Mouse (Mus musculus): ENCODE data around the gene Nfix. TPM values are rescaled to one million over a fixed set of nuclear protein-coding genes. Genes with fewer than 3 reads are reported as not detected.

The Nfix gene
- polyA plus RNA-seq, 1 experiment = 18.2 TPM

DNA sequence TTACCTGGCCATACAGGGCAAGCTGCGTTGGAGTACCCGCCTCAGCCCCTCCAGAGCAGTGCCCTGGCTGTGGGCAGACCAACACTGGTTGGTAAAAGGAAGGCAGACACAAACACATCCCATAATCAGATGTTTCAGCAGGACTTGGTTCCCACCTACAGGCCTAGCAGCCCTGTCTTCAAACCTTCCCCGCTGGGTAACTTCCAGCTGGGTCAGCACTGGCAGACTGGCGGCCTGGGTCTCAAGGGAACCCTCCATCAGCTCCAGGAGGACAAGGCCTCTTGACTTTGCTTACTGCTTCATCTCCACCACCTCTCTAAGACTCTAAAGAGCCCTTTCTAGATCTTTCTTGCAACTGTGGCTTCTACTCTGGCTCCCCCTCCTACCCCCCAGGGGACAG, 63.6 kb downstream of the Nfix start:
- no peak for DNase-seq
- H3K4me1 ChIP-seq (replicated peaks; ENCODE audit: control insufficient read depth, insufficient read depth, low read length) = peaks cover 4% of the 10 kb centered on the region
- H3K4me3 ChIP-seq (ENCODE audit: control insufficient read depth, insufficient read depth, low read length) = no peak overlapping the region
- no peak overlapping the region for H3K27ac ChIP-seq (ENCODE audit: control insufficient read depth, insufficient read depth, low read length)
- TF ChIP-seq CTCF (IDR thresholded peaks at IDR 0.05; ENCODE audit: borderline replicate concordance, control insufficient read depth, extremely low read depth, insufficient read depth, low read length, poor library complexity) (no peak), POLR2A (IDR thresholded peaks at IDR 0.05; ENCODE audit: control insufficient read depth, extremely low read depth, insufficient read depth, low read length, poor library complexity) (no peak)
- no peaks in the 10 kb centered on the region for H3K27me3 ChIP-seq (ENCODE audit: control insufficient read depth, insufficient read depth, low read length)
- 97% methylated on average over 4 of the region's 4 CpGs for WGBS
- no peaks in the 10 kb centered on the region for H3K36me3 ChIP-seq (ENCODE audit: control insufficient read depth, insufficient read depth, low read length)

DNA sequence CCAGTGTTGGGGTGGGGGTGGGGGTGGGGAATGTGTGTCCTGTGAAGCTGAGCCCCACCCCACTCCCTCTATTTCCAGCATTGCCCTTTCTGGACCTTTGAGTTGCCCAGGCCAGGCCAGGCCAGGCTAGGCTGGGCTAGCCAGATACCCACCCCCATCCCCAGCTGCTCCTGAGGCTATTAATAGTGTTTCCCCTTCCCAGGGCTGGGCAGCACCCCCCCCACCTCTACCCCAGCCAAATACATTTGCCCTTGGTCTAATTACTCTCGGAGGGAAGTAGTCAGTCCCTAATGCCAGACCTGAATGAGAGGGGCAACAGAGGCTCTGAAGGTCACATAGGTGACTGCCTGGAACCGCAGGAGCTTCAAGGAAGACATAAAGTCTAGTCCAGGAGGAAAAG, 64.5 kb downstream of the Nfix start:
- H3K4me1 ChIP-seq (replicated peaks; ENCODE audit: control insufficient read depth, insufficient read depth, low read length) = peaks cover 4% of the 10 kb centered on the region
- H3K4me3 ChIP-seq (ENCODE audit: control insufficient read depth, insufficient read depth, low read length) = no peak overlapping the region
- no peak for DNase-seq
- H3K27ac ChIP-seq (ENCODE audit: control insufficient read depth, insufficient read depth, low read length) = no peak overlapping the region
- TF ChIP-seq POLR2A (IDR thresholded peaks at IDR 0.05; ENCODE audit: control insufficient read depth, extremely low read depth, insufficient read depth, low read length, poor library complexity) (no peak), CTCF (IDR thresholded peaks at IDR 0.05; ENCODE audit: borderline replicate concordance, control insufficient read depth, extremely low read depth, insufficient read depth, low read length, poor library complexity) (no peak)
- H3K27me3 ChIP-seq (ENCODE audit: control insufficient read depth, insufficient read depth, low read length) = no peaks in the 10 kb centered on the region
- 87% methylated on average over 2 of the region's 2 CpGs for WGBS
- no peaks in the 10 kb centered on the region for H3K36me3 ChIP-seq (ENCODE audit: control insufficient read depth, insufficient read depth, low read length)

- Histone ChIP-seq H3K27ac (ENCODE audit: control insufficient read depth, insufficient read depth, low read length) (no peak overlapping the region), H3K4me1 (replicated peaks; ENCODE audit: control insufficient read depth, insufficient read depth, low read length) (peaks cover 4% of the 10 kb centered on the region)
- TF ChIP-seq CTCF (IDR thresholded peaks at IDR 0.05; ENCODE audit: borderline replicate concordance, control insufficient read depth, extremely low read depth, insufficient read depth, low read length, poor library complexity) = no peak
- TF ChIP-seq POLR2A (IDR thresholded peaks at IDR 0.05; ENCODE audit: control insufficient read depth, extremely low read depth, insufficient read depth, low read length, poor library complexity) = no peak
Observed at GRCm38 (mm10) chr8:84734680-84735079, 65.5 kb downstream of the Nfix start.

GRCm38 (mm10) chr8:84733959-84734358, 66.2 kb downstream of the Nfix start:
- no peak overlapping the region for H3K4me3 ChIP-seq (ENCODE audit: control insufficient read depth, insufficient read depth, low read length)
- H3K4me1 ChIP-seq (replicated peaks; ENCODE audit: control insufficient read depth, insufficient read depth, low read length) = peaks cover 4% of the 10 kb centered on the region
- H3K27me3 ChIP-seq (ENCODE audit: control insufficient read depth, insufficient read depth, low read length) = no peaks in the 10 kb centered on the region
- DNase-seq = no peak
- TF ChIP-seq CTCF (IDR thresholded peaks at IDR 0.05; ENCODE audit: borderline replicate concordance, control insufficient read depth, extremely low read depth, insufficient read depth, low read length, poor library complexity) = no peak
- no peak for TF ChIP-seq POLR2A (IDR thresholded peaks at IDR 0.05; ENCODE audit: control insufficient read depth, extremely low read depth, insufficient read depth, low read length, poor library complexity)
- 90% methylated on average over 6 of the region's 6 CpGs for WGBS
- H3K36me3 ChIP-seq (ENCODE audit: control insufficient read depth, insufficient read depth, low read length) = no peaks in the 10 kb centered on the region
- H3K27ac ChIP-seq (ENCODE audit: control insufficient read depth, insufficient read depth, low read length) = no peak overlapping the region

More at GRCm38 (mm10) chr8:84734680-84735079, 65.5 kb downstream of the Nfix start:
- DNase-seq = no peak
- Histone ChIP-seq H3K36me3 (ENCODE audit: control insufficient read depth, insufficient read depth, low read length) (no peaks in the 10 kb centered on the region), H3K4me3 (ENCODE audit: control insufficient read depth, insufficient read depth, low read length) (no peak overlapping the region), H3K27me3 (ENCODE audit: control insufficient read depth, insufficient read depth, low read length) (no peaks in the 10 kb centered on the region)
- 97% methylated on average over 2 of the region's 2 CpGs for WGBS

DNA sequence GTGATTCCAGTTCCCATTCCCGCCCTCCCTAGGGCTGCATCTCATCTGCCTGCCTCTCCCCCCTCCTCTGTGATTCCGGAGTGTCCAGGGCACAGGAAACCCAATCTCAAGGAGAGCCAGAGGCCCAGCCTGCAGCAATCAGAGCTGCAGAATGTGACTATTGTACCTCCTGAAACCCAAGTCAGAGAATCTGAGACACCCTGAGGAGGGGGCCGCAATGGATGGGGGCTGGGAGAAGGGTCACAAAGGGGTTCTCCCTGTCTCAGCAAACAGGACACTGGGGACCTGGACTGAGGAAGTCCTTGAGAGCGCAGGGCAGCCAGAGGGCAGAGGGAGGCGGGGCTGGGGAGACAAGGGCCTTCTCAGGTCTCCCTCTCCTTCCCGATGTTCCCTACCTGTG, 67.1 kb downstream of the Nfix start:
- no peak for TF ChIP-seq CTCF (IDR thresholded peaks at IDR 0.05; ENCODE audit: borderline replicate concordance, control insufficient read depth, extremely low read depth, insufficient read depth, low read length, poor library complexity)
- TF ChIP-seq POLR2A (IDR thresholded peaks at IDR 0.05; ENCODE audit: control insufficient read depth, extremely low read depth, insufficient read depth, low read length, poor library complexity) = no peak
- DNase-seq = no peak
- Histone ChIP-seq H3K27me3 (ENCODE audit: control insufficient read depth, insufficient read depth, low read length) (no peaks in the 10 kb centered on the region), H3K27ac (ENCODE audit: control insufficient read depth, insufficient read depth, low read length) (no peak overlapping the region), H3K36me3 (ENCODE audit: control insufficient read depth, insufficient read depth, low read length) (no peaks in the 10 kb centered on the region), H3K4me3 (ENCODE audit: control insufficient read depth, insufficient read depth, low read length) (no peak overlapping the region), H3K4me1 (replicated peaks; ENCODE audit: control insufficient read depth, insufficient read depth, low read length) (peaks cover 4% of the 10 kb centered on the region)
- WGBS = 86% methylated on average over 6 of the region's 6 CpGs

- no peak for DNase-seq
- H3K27ac ChIP-seq (ENCODE audit: control insufficient read depth, insufficient read depth, low read length) = no peak overlapping the region
- WGBS = 80% methylated on average over 5 of the region's 5 CpGs
- TF ChIP-seq CTCF (IDR thresholded peaks at IDR 0.05; ENCODE audit: borderline replicate concordance, control insufficient read depth, extremely low read depth, insufficient read depth, low read length, poor library complexity) = no peak
- no peak for TF ChIP-seq POLR2A (IDR thresholded peaks at IDR 0.05; ENCODE audit: control insufficient read depth, extremely low read depth, insufficient read depth, low read length, poor library complexity)
- H3K4me1 ChIP-seq (replicated peaks; ENCODE audit: control insufficient read depth, insufficient read depth, low read length) = no peaks in the 10 kb centered on the region; the same call in 1 of the 2 replicates
- H3K36me3 ChIP-seq (ENCODE audit: control insufficient read depth, insufficient read depth, low read length) = no peaks in the 10 kb centered on the region
- no peak overlapping the region for H3K4me3 ChIP-seq (ENCODE audit: control insufficient read depth, insufficient read depth, low read length)
- no peaks in the 10 kb centered on the region for H3K27me3 ChIP-seq (ENCODE audit: control insufficient read depth, insufficient read depth, low read length)
Observed at GRCm38 (mm10) chr8:84732545-84732944, 67.6 kb downstream of the Nfix start.

Measured in thymus, adult 2 months (tissue).